Mouse (Mus musculus) thymus, adult 2 months (tissue): ENCODE measurements around the gene Kif1a. TPM values are rescaled to one million over a fixed set of nuclear protein-coding genes. Genes with fewer than 3 reads are reported as not detected.
A peak's percentile ranks its signal among the peaks of the same experiment; 100 is the strongest.

Source experiments
- DNase-seq: peaks from one replicate; pipeline ENCODE4 v3.0.0; 2021
- H3K27ac ChIP-seq: fragments of 200-500 bp; 2 replicates; pipeline ENCODE4 v1.5.1; 2012; ENCODE audit warnings: low read length, control low read depth; ENCODE audit not compliant: control insufficient read depth, insufficient read depth
- H3K27me3 ChIP-seq: fragments of 200-500 bp; 2 replicates; pipeline ENCODE4 v1.6.1; 2012; ENCODE audit warnings: mild to moderate bottlenecking, low read length, moderate library complexity, mixed read lengths; ENCODE audit not compliant: control insufficient read depth, insufficient read depth
- H3K36me3 ChIP-seq: fragments of 200-500 bp; 2 replicates; pipeline ENCODE4 v1.6.1; 2012; ENCODE audit warnings: mild to moderate bottlenecking, low read length, moderate library complexity; ENCODE audit not compliant: control insufficient read depth, insufficient read depth
- H3K4me1 ChIP-seq: fragments of 200-500 bp; replicated peaks from 2 replicates; pipeline ENCODE4 v1.6.1; 2012; ENCODE audit warnings: low read length; ENCODE audit not compliant: control insufficient read depth, insufficient read depth
- H3K4me3 ChIP-seq: fragments of 200-500 bp; 2 replicates; pipeline ENCODE4 v1.5.1; 2012; ENCODE audit warnings: mild to moderate bottlenecking, low read length, control low read depth, moderate library complexity; ENCODE audit not compliant: control insufficient read depth, insufficient read depth
- CTCF ChIP-seq: fragments of 200-500 bp; IDR thresholded peaks from 2 replicates; pipeline ENCODE4 v1.5.1; 2012; ENCODE audit warnings: mild to moderate bottlenecking, control low read depth, low read length, moderate library complexity, borderline replicate concordance; ENCODE audit not compliant: control insufficient read depth, poor library complexity, insufficient read depth; ENCODE audit errors: extremely low read depth
- POLR2A ChIP-seq: fragments of 200-500 bp; IDR thresholded peaks from 2 replicates; pipeline ENCODE4 v1.6.1; 2012; ENCODE audit warnings: mild to moderate bottlenecking, low read length, control low read depth, moderate library complexity; ENCODE audit not compliant: control insufficient read depth, poor library complexity, insufficient read depth; ENCODE audit errors: extremely low read depth
- WGBS: fragments of 180-500 bp; shearing (Covaris S2); methylation state at CpG from one replicate; pipeline ENCODE4 v1.1.7; 2018; 5-methylcytosine and 5-hydroxymethylcytosine counted together
- polyA plus RNA-seq: library from polyadenylated mRNA; depleted of rRNA; stranded (reverse); fragments of >200 nt; gene quantifications from 2 replicates; pipeline ENCODE4 v1.2.3, GENCODE M21; 2012

Kif1a gene
- polyA plus RNA-seq, 1 experiment: 2.0 TPM

GRCm38 (mm10) chr1:93012103-93012585 lies 89.6 kb downstream of the Kif1a start:
- no peak for DNase-seq
- H3K36me3 ChIP-seq: no peaks in the 10 kb centered on the region
- no peaks in the 10 kb centered on the region for H3K4me1 ChIP-seq
- no peak overlapping the region for H3K4me3 ChIP-seq
- no peak overlapping the region for H3K27ac ChIP-seq
- no peaks in the 10 kb centered on the region for H3K27me3 ChIP-seq
- 85% methylated on average over 7 of the region's 7 CpGs for WGBS
- TF ChIP-seq CTCF: no peak
- no peak for TF ChIP-seq POLR2A

- WGBS: 35% methylated on average over 3 of the region's 3 CpGs
Observed at GRCm38 (mm10) chr1:93010731-93011130, 91.0 kb downstream of the Kif1a start.

GRCm38 (mm10) chr1:93009196-93009595 lies 92.6 kb downstream of the Kif1a start:
- no peak for DNase-seq
- TF ChIP-seq POLR2A (no peak), CTCF (no peak)
- WGBS: 79% methylated on average over 4 of the region's 4 CpGs
- Histone ChIP-seq H3K4me1 (no peaks in the 10 kb centered on the region), H3K36me3 (no peaks in the 10 kb centered on the region), H3K27me3 (no peaks in the 10 kb centered on the region), H3K4me3 (no peak overlapping the region), H3K27ac (no peak overlapping the region)

More at GRCm38 (mm10) chr1:93010731-93011130, 91.0 kb downstream of the Kif1a start:
- TF ChIP-seq POLR2A: no peak
- TF ChIP-seq CTCF: no peak
- Histone ChIP-seq H3K27ac (no peak overlapping the region), H3K4me1 (no peaks in the 10 kb centered on the region), H3K36me3 (no peaks in the 10 kb centered on the region), H3K4me3 (no peak overlapping the region), H3K27me3 (no peaks in the 10 kb centered on the region)
- peak; percentile 17 for DNase-seq

- no peak for TF ChIP-seq CTCF
- no peaks in the 10 kb centered on the region for H3K36me3 ChIP-seq
- no peak for DNase-seq
- H3K27ac ChIP-seq: no peak within 1 kb of the TSS
- WGBS: 72% methylated on average over 7 of the region's 7 CpGs
- H3K4me1 ChIP-seq: no peaks in the 10 kb centered on the region
- H3K27me3 ChIP-seq: no peaks in the 10 kb centered on the region
- H3K4me3 ChIP-seq: no peak within 1 kb of the TSS
Observed at GRCm38 (mm10) chr1:93006061-93006460, 95.7 kb downstream of the Kif1a start, which contains the start of gene Aqp12. Gene Aqp12, plus strand, starts transcription at chr1:93006334.

- H3K27me3 ChIP-seq: no peaks in the 10 kb centered on the region
- TF ChIP-seq POLR2A (no peak), CTCF (no peak)
- DNase-seq: no peak
- no peak overlapping the region for H3K4me3 ChIP-seq
- H3K36me3 ChIP-seq: no peaks in the 10 kb centered on the region
- no peaks in the 10 kb centered on the region for H3K4me1 ChIP-seq
- 94% methylated on average over 2 of the region's 2 CpGs for WGBS
- H3K27ac ChIP-seq: no peak overlapping the region
Observed at GRCm38 (mm10) chr1:92992880-92993279, 108.9 kb downstream of the Kif1a start.

GRCm38 (mm10) chr1:92992214-92992855 lies 109.4 kb downstream of the Kif1a start:
- no peak for DNase-seq
- Histone ChIP-seq H3K4me1 (no peaks in the 10 kb centered on the region), H3K27me3 (no peaks in the 10 kb centered on the region), H3K4me3 (no peak overlapping the region), H3K27ac (no peak overlapping the region), H3K36me3 (no peaks in the 10 kb centered on the region)
- TF ChIP-seq CTCF (no peak), POLR2A (no peak)
- 74% methylated on average over 6 of the region's 6 CpGs for WGBS

GRCm38 (mm10) chr1:92989891-92990290 lies 111.9 kb downstream of the Kif1a start:
- Histone ChIP-seq H3K4me1 (no peaks in the 10 kb centered on the region), H3K36me3 (no peaks in the 10 kb centered on the region), H3K27me3 (no peaks in the 10 kb centered on the region), H3K4me3 (no peak overlapping the region), H3K27ac (no peak overlapping the region)
- no peak for DNase-seq
- TF ChIP-seq POLR2A: no peak
- no peak for TF ChIP-seq CTCF
- 81% methylated on average over 4 of the region's 4 CpGs for WGBS
